Mouse (Mus musculus) lung, postnatal 0 days (tissue): ENCODE measurements around the gene Ccdc58.

ENCODE experiments used
- CTCF ChIP-seq: IDR thresholded peaks from 2 replicates; pipeline ENCODE4 v1.5.1; 2016; ENCODE audit warnings: antibody characterized with exemption, mild to moderate bottlenecking
- EP300 ChIP-seq: IDR thresholded peaks from 2 replicates; pipeline ENCODE4 v1.6.1; 2016; ENCODE audit warnings: antibody characterized with exemption, mild to moderate bottlenecking, control low read depth

DNA sequence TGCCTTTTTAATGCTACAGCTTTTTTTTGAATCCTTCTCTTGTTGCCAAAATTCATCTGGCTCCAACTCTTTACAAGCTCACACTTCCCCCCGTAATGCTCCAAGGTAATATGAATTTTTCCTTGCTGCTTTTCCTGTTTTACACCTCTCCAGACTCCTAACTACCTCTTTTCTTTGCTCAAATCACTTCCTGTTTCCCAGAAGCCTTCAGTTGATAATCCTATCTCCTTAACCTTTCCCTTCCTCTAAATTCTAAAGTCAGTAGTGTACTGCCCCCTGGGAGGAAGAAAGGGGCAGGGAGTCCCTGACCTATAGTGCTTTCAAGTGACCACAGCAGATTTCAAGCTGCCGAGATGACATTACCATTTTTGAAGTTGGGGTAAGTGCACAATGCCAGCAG, 3.8 kb upstream of the Ccdc58 start:
- TF ChIP-seq EP300 (no peak), CTCF (no peak; the same call in 1 of the 2 replicates)
